Mouse (Mus musculus) heart, embryonic 11.5 days (tissue): ENCODE measurements around the gene Cx3cr1. TPM values are rescaled to one million over a fixed set of nuclear protein-coding genes. Genes with fewer than 3 reads are reported as not detected.

Experiments
- ATAC-seq: fragments of 200-750 bp; cut with Nextera tagmentation; replicated peaks from 2 replicates; pipeline ENCODE4 v1.8.0; 2017; ENCODE audit warnings: moderate library complexity; ENCODE audit not compliant: insufficient number of reproducible peaks, low FRiP score, low TSS enrichment
- H3K27ac ChIP-seq: fragments of 300-500 bp; sonication (generic); 2 replicates; pipeline ENCODE4 v1.5.1; 2014; ENCODE audit warnings: mild to moderate bottlenecking, low read depth, low read length
- H3K27me3 ChIP-seq: fragments of 300-500 bp; sonication (generic); 2 replicates; pipeline ENCODE4 v1.6.1; 2014; ENCODE audit warnings: mild to moderate bottlenecking, low read length, mixed read lengths; ENCODE audit not compliant: control insufficient read depth, insufficient read depth
- H3K36me3 ChIP-seq: fragments of 300-500 bp; sonication (generic); 2 replicates; pipeline ENCODE4 v1.6.1; 2014; ENCODE audit warnings: mild to moderate bottlenecking, low read length, moderate library complexity, mixed read lengths; ENCODE audit not compliant: control insufficient read depth, insufficient read depth
- H3K4me1 ChIP-seq: fragments of 300-500 bp; sonication (generic); 2 replicates; pipeline ENCODE4 v1.6.1; 2014; ENCODE audit warnings: low read length; ENCODE audit not compliant: control insufficient read depth, insufficient read depth
- H3K4me2 ChIP-seq: fragments of 300-500 bp; sonication (generic); 2 replicates; pipeline ENCODE4 v1.6.1; 2014; ENCODE audit warnings: mild to moderate bottlenecking, moderate library complexity
- H3K4me3 ChIP-seq: fragments of 300-500 bp; sonication (generic); 2 replicates; pipeline ENCODE4 v1.5.1; 2014; ENCODE audit warnings: low read depth, low read length
- H3K9ac ChIP-seq: fragments of 300-500 bp; sonication (generic); 2 replicates; pipeline ENCODE4 v1.6.1; 2014; ENCODE audit warnings: mild to moderate bottlenecking, low read depth, low read length, moderate library complexity
- H3K9me3 ChIP-seq: fragments of 300-500 bp; sonication (generic); replicated peaks from 2 replicates; pipeline ENCODE4 v1.6.1; 2016; ENCODE audit warnings: low read length; ENCODE audit not compliant: control insufficient read depth
- WGBS: fragments of 180-500 bp; shearing (Covaris S2); extraction: QIAGEN DNeasy Blood & Tissue Kit; methylation state at CpG from one replicate; pipeline ENCODE4 v1.1.7; 2014; ENCODE audit not compliant: insufficient replicate concordance; 5-methylcytosine and 5-hydroxymethylcytosine counted together
- polyA plus RNA-seq: library from polyadenylated mRNA; unstranded; fragments of >200 nt; fragmentation: Nextera tagmentation; extraction: Ambion mirVana; gene quantifications from 2 replicates; pipeline ENCODE4 v1.2.1, GENCODE M21; 2014

Gene Cx3cr1
- polyA plus RNA-seq, 1 experiment from 2014 or later: 3.1 TPM

- Histone ChIP-seq H3K9me3 (no peaks in the 10 kb centered on the region), H3K27me3 (no peaks in the 10 kb centered on the region), H3K4me1 (no peaks in the 10 kb centered on the region), H3K4me2 (no peak overlapping the region), H3K4me3 (no peak overlapping the region), H3K27ac (no peak overlapping the region), H3K9ac (no peak overlapping the region), H3K36me3 (no peaks in the 10 kb centered on the region)
- no peak for ATAC-seq
- WGBS: 63% methylated on average over 3 of the region's 3 CpGs
These were observed 10.9 kb downstream of the Cx3cr1 start for GRCm38 (mm10) chr9:120058730-120059129.

- Histone ChIP-seq H3K4me1 (no peaks in the 10 kb centered on the region), H3K4me2 (no peak overlapping the region), H3K36me3 (no peaks in the 10 kb centered on the region), H3K27me3 (no peaks in the 10 kb centered on the region), H3K27ac (no peak overlapping the region), H3K9me3 (no peaks in the 10 kb centered on the region), H3K9ac (no peak overlapping the region), H3K4me3 (no peak overlapping the region)
- 74% methylated on average over 9 of the region's 9 CpGs for WGBS
- no peak for ATAC-seq
These were observed 13.5 kb downstream of the Cx3cr1 start for GRCm38 (mm10) chr9:120056201-120056600.

GRCm38 (mm10) chr9:120054545-120055277 lies 15.0 kb downstream of the Cx3cr1 start:
- H3K4me3 ChIP-seq: no peak overlapping the region
- no peak overlapping the region for H3K4me2 ChIP-seq
- H3K27me3 ChIP-seq: no peaks in the 10 kb centered on the region
- no peaks in the 10 kb centered on the region for H3K9me3 ChIP-seq
- WGBS: 51% methylated on average over 8 of the region's 8 CpGs
- no peaks in the 10 kb centered on the region for H3K4me1 ChIP-seq
- H3K27ac ChIP-seq: no peak overlapping the region
- no peaks in the 10 kb centered on the region for H3K36me3 ChIP-seq
- no peak overlapping the region for H3K9ac ChIP-seq
- no peak for ATAC-seq

GRCm38 (mm10) chr9:120049407-120049806 lies 20.3 kb downstream of the Cx3cr1 start:
- Histone ChIP-seq H3K27ac (no peak overlapping the region), H3K9ac (no peak overlapping the region), H3K9me3 (no peaks in the 10 kb centered on the region), H3K4me2 (no peak overlapping the region), H3K36me3 (no peaks in the 10 kb centered on the region), H3K27me3 (no peaks in the 10 kb centered on the region), H3K4me1 (no peaks in the 10 kb centered on the region), H3K4me3 (no peak overlapping the region)
- 40% methylated on average over 3 of the region's 3 CpGs for WGBS
- no peak for ATAC-seq

GRCm38 (mm10) chr9:120048495-120048894 lies 21.2 kb downstream of the Cx3cr1 start:
- H3K36me3 ChIP-seq: no peaks in the 10 kb centered on the region
- H3K4me1 ChIP-seq: no peaks in the 10 kb centered on the region
- no peaks in the 10 kb centered on the region for H3K27me3 ChIP-seq
- 68% methylated on average over 6 of the region's 6 CpGs for WGBS
- H3K4me2 ChIP-seq: no peak overlapping the region
- no peak overlapping the region for H3K27ac ChIP-seq
- H3K9ac ChIP-seq: no peak overlapping the region
- no peak overlapping the region for H3K4me3 ChIP-seq
- no peak for ATAC-seq
- no peaks in the 10 kb centered on the region for H3K9me3 ChIP-seq

GRCm38 (mm10) chr9:120043115-120043514 lies 26.6 kb downstream of the Cx3cr1 start:
- ATAC-seq: no peak
- Histone ChIP-seq H3K4me3 (no peak overlapping the region), H3K9me3 (no peaks in the 10 kb centered on the region; the same call in 1 of the 2 replicates), H3K27ac (no peak overlapping the region), H3K9ac (no peak overlapping the region), H3K36me3 (no peaks in the 10 kb centered on the region), H3K4me2 (no peak overlapping the region), H3K4me1 (no peaks in the 10 kb centered on the region), H3K27me3 (no peaks in the 10 kb centered on the region)
- whole genome bisulfite sequencing: 76% methylated on average over 7 of the region's 7 CpGs

- Histone ChIP-seq H3K36me3 (no peaks in the 10 kb centered on the region), H3K9ac (no peak overlapping the region), H3K4me2 (no peak overlapping the region), H3K27me3 (no peaks in the 10 kb centered on the region), H3K4me3 (no peak overlapping the region), H3K27ac (no peak overlapping the region), H3K9me3 (no peaks in the 10 kb centered on the region; the same call in 1 of the 2 replicates), H3K4me1 (no peaks in the 10 kb centered on the region)
- no peak for ATAC-seq
- WGBS: 66% methylated on average over 7 of the region's 7 CpGs
These were observed 32.3 kb downstream of the Cx3cr1 start for GRCm38 (mm10) chr9:120037414-120037813.

GRCm38 (mm10) chr9:120034375-120034774 lies 35.3 kb downstream of the Cx3cr1 start:
- Histone ChIP-seq H3K9ac (no peak overlapping the region), H3K27ac (no peak overlapping the region), H3K9me3 (no peaks in the 10 kb centered on the region), H3K27me3 (no peaks in the 10 kb centered on the region), H3K36me3 (no peaks in the 10 kb centered on the region), H3K4me3 (no peak overlapping the region), H3K4me2 (no peak overlapping the region), H3K4me1 (no peaks in the 10 kb centered on the region)
- WGBS: 77% methylated on average over 8 of the region's 8 CpGs
- ATAC-seq: no peak

GRCm38 (mm10) chr9:120032710-120033109 lies 37.0 kb downstream of the Cx3cr1 start:
- ATAC-seq: no peak
- Histone ChIP-seq H3K27me3 (no peaks in the 10 kb centered on the region), H3K4me2 (no peak overlapping the region), H3K27ac (no peak overlapping the region), H3K9me3 (no peaks in the 10 kb centered on the region), H3K4me3 (no peak overlapping the region), H3K36me3 (no peaks in the 10 kb centered on the region), H3K9ac (no peak overlapping the region), H3K4me1 (peaks cover under 1% of the 10 kb centered on the region; the same call in 1 of the 2 replicates)
- 83% methylated on average over 6 of the region's 6 CpGs for WGBS
